Mouse (Mus musculus) liver, embryonic 11.5 days (tissue): ENCODE measurements around the gene Vps8. TPM values are rescaled to one million over a fixed set of nuclear protein-coding genes. Genes with fewer than 3 reads are reported as not detected.

Experiments
- ATAC-seq: fragments of 200-750 bp; cut with Nextera tagmentation; replicated peaks from 2 replicates; pipeline ENCODE4 v1.8.0; 2017; ENCODE audit warnings: moderate number of reproducible peaks, mild to moderate bottlenecking, moderate TSS enrichment, moderate library complexity; ENCODE audit not compliant: low FRiP score
- DNase-seq: peaks from one replicate; pipeline ENCODE4 v3.0.0-alpha.2; 2017; ENCODE audit warnings: low spot score
- H3K27ac ChIP-seq: fragments of 300-500 bp; sonication (generic); 2 replicates; pipeline ENCODE4 v1.5.1; 2014; ENCODE audit warnings: mild to moderate bottlenecking, low read depth, low read length, control low read depth
- H3K27me3 ChIP-seq: fragments of 300-500 bp; sonication (generic); replicated peaks from 2 replicates; pipeline ENCODE4 v1.6.1; 2014; ENCODE audit warnings: low read length, mixed read lengths; ENCODE audit not compliant: control insufficient read depth, insufficient read depth
- H3K36me3 ChIP-seq: fragments of 300-500 bp; sonication (generic); 2 replicates; pipeline ENCODE4 v1.6.1; 2014; ENCODE audit warnings: mild to moderate bottlenecking, low read length, moderate library complexity, mixed read lengths; ENCODE audit not compliant: control insufficient read depth, insufficient read depth
- H3K4me1 ChIP-seq: fragments of 300-500 bp; sonication (generic); replicated peaks from 2 replicates; pipeline ENCODE4 v1.6.1; 2014; ENCODE audit warnings: low read length, mixed read lengths; ENCODE audit not compliant: control insufficient read depth, insufficient read depth
- H3K4me2 ChIP-seq: fragments of 300-500 bp; sonication (generic); 2 replicates; pipeline ENCODE4 v1.6.1; 2014; ENCODE audit warnings: mild to moderate bottlenecking, control low read depth, moderate library complexity
- H3K4me3 ChIP-seq: fragments of 300-500 bp; sonication (generic); 2 replicates; pipeline ENCODE4 v1.5.1; 2014; ENCODE audit warnings: low read depth, low read length, control low read depth
- H3K9ac ChIP-seq: fragments of 300-500 bp; sonication (generic); 2 replicates; pipeline ENCODE4 v1.6.1; 2014; ENCODE audit warnings: low read depth, low read length, control low read depth
- H3K9me3 ChIP-seq: fragments of 300-500 bp; sonication (generic); 2 replicates; pipeline ENCODE4 v1.6.1; 2016; ENCODE audit warnings: low read length, inconsistent platforms, mixed read lengths; ENCODE audit not compliant: control insufficient read depth
- WGBS: fragments of 180-500 bp; shearing (Covaris S2); extraction: QIAGEN DNeasy Blood & Tissue Kit; methylation state at CpG from one replicate; pipeline ENCODE4 v1.1.7; 2014; 5-methylcytosine and 5-hydroxymethylcytosine counted together
- polyA plus RNA-seq: library from polyadenylated mRNA; unstranded; fragments of >200 nt; fragmentation: Nextera tagmentation; extraction: Ambion mirVana; gene quantifications from 2 replicates; pipeline ENCODE4 v1.2.1, GENCODE M21; 2014

Vps8 gene
- polyA plus RNA-seq, 1 experiment from 2014 or later = 15.9 TPM

- Histone ChIP-seq H3K36me3 (no peaks in the 10 kb centered on the region), H3K27ac (no peak overlapping the region), H3K4me2 (no peak overlapping the region), H3K27me3 (no peaks in the 10 kb centered on the region), H3K4me1 (peaks cover 6% of the 10 kb centered on the region; the same call in 1 of the 2 replicates), H3K9me3 (no peaks in the 10 kb centered on the region), H3K4me3 (no peak overlapping the region), H3K9ac (no peak overlapping the region)
- ATAC-seq (no peak), DNase-seq (no peak)
- WGBS = 70% methylated on average over 6 of the region's 6 CpGs
Observed at GRCm38 (mm10) chr16:21563322-21563721, 140.4 kb downstream of the Vps8 start.

- no peak overlapping the region for H3K4me2 ChIP-seq
- H3K4me1 ChIP-seq = peaks cover 6% of the 10 kb centered on the region; the same call in 1 of the 2 replicates
- DNase-seq (no peak), ATAC-seq (no peak)
- H3K36me3 ChIP-seq = no peaks in the 10 kb centered on the region
- H3K4me3 ChIP-seq = no peak overlapping the region
- H3K9me3 ChIP-seq = no peaks in the 10 kb centered on the region
- no peaks in the 10 kb centered on the region for H3K27me3 ChIP-seq
- no peak overlapping the region for H3K9ac ChIP-seq
- 89% methylated on average over 5 of the region's 5 CpGs for WGBS
- no peak overlapping the region for H3K27ac ChIP-seq
Observed at GRCm38 (mm10) chr16:21567093-21567492, 144.2 kb downstream of the Vps8 start.

GRCm38 (mm10) chr16:21569952-21570351 lies 147.0 kb downstream of the Vps8 start:
- Histone ChIP-seq H3K36me3 (no peaks in the 10 kb centered on the region), H3K4me2 (no peak overlapping the region), H3K27me3 (no peaks in the 10 kb centered on the region), H3K9ac (no peak overlapping the region), H3K9me3 (no peaks in the 10 kb centered on the region), H3K4me3 (no peak overlapping the region), H3K27ac (no peak overlapping the region), H3K4me1 (no peaks in the 10 kb centered on the region)
- DNase-seq = no peak
- WGBS = 85% methylated on average over 7 of the region's 7 CpGs
- no peak for ATAC-seq

GRCm38 (mm10) chr16:21570786-21571185 lies 147.9 kb downstream of the Vps8 start:
- WGBS = 92% methylated on average over 5 of the region's 5 CpGs
- Histone ChIP-seq H3K4me2 (no peak overlapping the region), H3K9ac (no peak overlapping the region), H3K36me3 (no peaks in the 10 kb centered on the region), H3K9me3 (no peaks in the 10 kb centered on the region), H3K4me3 (no peak overlapping the region), H3K4me1 (no peaks in the 10 kb centered on the region), H3K27me3 (no peaks in the 10 kb centered on the region), H3K27ac (no peak overlapping the region)
- ATAC-seq (no peak), DNase-seq (no peak)

GRCm38 (mm10) chr16:21576000-21576420 lies 153.1 kb downstream of the Vps8 start:
- ATAC-seq (no peak), DNase-seq (no peak)
- H3K9me3 ChIP-seq = no peaks in the 10 kb centered on the region
- no peak overlapping the region for H3K9ac ChIP-seq
- H3K4me3 ChIP-seq = no peak overlapping the region
- H3K27me3 ChIP-seq = no peaks in the 10 kb centered on the region
- H3K36me3 ChIP-seq = peaks cover 2% of the 10 kb centered on the region; the same call in 1 of the 2 replicates
- no peak overlapping the region for H3K27ac ChIP-seq
- no peak overlapping the region for H3K4me2 ChIP-seq
- H3K4me1 ChIP-seq = no peaks in the 10 kb centered on the region
- WGBS = 75% methylated on average over 10 of the region's 10 CpGs

- DNase-seq = no peak
- 91% methylated on average over 6 of the region's 6 CpGs for WGBS
- no peak overlapping the region for H3K4me2 ChIP-seq
Observed at GRCm38 (mm10) chr16:21589110-21589509, 166.2 kb downstream of the Vps8 start.

GRCm38 (mm10) chr16:21590806-21591205 lies 167.9 kb downstream of the Vps8 start:
- no peak overlapping the region for H3K27ac ChIP-seq
- no peaks in the 10 kb centered on the region for H3K9me3 ChIP-seq
- no peaks in the 10 kb centered on the region for H3K36me3 ChIP-seq
- no peak for DNase-seq
- WGBS = 46% methylated on average over 5 of the region's 5 CpGs
- no peak overlapping the region for H3K4me2 ChIP-seq
- no peaks in the 10 kb centered on the region for H3K27me3 ChIP-seq
- H3K4me1 ChIP-seq = no peaks in the 10 kb centered on the region
- ATAC-seq = no peak; the same call in 1 of the 2 replicates
- no peak overlapping the region for H3K9ac ChIP-seq
- H3K4me3 ChIP-seq = no peak overlapping the region

More at GRCm38 (mm10) chr16:21589110-21589509, 166.2 kb downstream of the Vps8 start:
- Histone ChIP-seq H3K36me3 (no peaks in the 10 kb centered on the region), H3K27ac (no peak overlapping the region), H3K4me1 (no peaks in the 10 kb centered on the region), H3K9ac (no peak overlapping the region), H3K27me3 (no peaks in the 10 kb centered on the region), H3K9me3 (no peaks in the 10 kb centered on the region), H3K4me3 (no peak overlapping the region)
- ATAC-seq = no peak

- no peak overlapping the region for H3K27ac ChIP-seq
- no peaks in the 10 kb centered on the region for H3K27me3 ChIP-seq
- H3K4me2 ChIP-seq = no peak overlapping the region
- no peaks in the 10 kb centered on the region for H3K36me3 ChIP-seq
- no peak for ATAC-seq
- DNase-seq = no peak
- no peaks in the 10 kb centered on the region for H3K4me1 ChIP-seq
- 75% methylated on average over 2 of the region's 2 CpGs for WGBS
- H3K9ac ChIP-seq = no peak overlapping the region
- H3K4me3 ChIP-seq = no peak overlapping the region
- no peaks in the 10 kb centered on the region for H3K9me3 ChIP-seq
Observed at GRCm38 (mm10) chr16:21591511-21591910, 168.6 kb downstream of the Vps8 start.

- Histone ChIP-seq H3K27me3 (no peaks in the 10 kb centered on the region), H3K27ac (no peak overlapping the region), H3K9ac (no peak overlapping the region), H3K4me1 (no peaks in the 10 kb centered on the region), H3K36me3 (no peaks in the 10 kb centered on the region), H3K9me3 (no peaks in the 10 kb centered on the region), H3K4me2 (no peak overlapping the region), H3K4me3 (no peak overlapping the region)
- no peak for ATAC-seq
- 74% methylated on average over 6 of the region's 6 CpGs for WGBS
- DNase-seq = no peak
Observed at GRCm38 (mm10) chr16:21595539-21595938, 172.6 kb downstream of the Vps8 start.
